Mouse (Mus musculus): ENCODE measurements around the gene Tgfbr3. TPM values are rescaled to one million over a fixed set of nuclear protein-coding genes. Genes with fewer than 3 reads are reported as not detected.

Tgfbr3 gene
- polyA plus RNA-seq, 1 experiment from 2014 or later: 4.4 TPM

DNA sequence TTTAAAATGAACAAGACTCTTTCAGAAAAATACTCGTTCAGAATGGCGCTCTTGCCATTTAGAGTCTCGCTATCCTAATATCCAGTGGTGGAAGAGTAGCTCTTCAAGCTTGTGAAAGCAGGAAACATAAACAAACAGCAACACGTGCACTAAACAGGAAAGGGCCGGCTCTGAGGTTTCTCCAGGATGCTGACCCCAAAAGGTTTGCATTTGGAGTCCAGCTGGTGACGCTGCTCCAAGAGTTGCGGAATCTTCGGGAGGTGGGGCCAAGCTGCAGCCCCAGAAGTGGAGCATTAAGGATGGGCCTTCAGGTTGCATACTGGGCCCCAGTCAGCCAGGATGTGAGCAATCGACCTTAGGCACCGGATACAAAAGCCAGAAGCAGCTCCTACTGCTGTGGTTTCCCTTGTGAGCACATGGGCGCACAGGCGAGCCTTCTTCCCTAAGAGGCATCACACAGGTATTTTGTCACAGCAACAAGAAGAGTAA, 88.5 kb downstream of the Tgfbr3 start:
- H3K4me1 ChIP-seq (ENCODE audit: insufficient read depth): peaks cover 15% of the 10 kb centered on the region
- ATAC-seq (peak; percentile 47), DNase-seq (peak; percentile 36)
- no peaks in the 10 kb centered on the region for H3K9me3 ChIP-seq (ENCODE audit: low read length)
- no peak overlapping the region for H3K27ac ChIP-seq (ENCODE audit: low read depth)
- WGBS (ENCODE audit: insufficient replicate concordance): 57% methylated on average over 12 of the region's 12 CpGs
- H3K36me3 ChIP-seq (replicated peaks; ENCODE audit: insufficient read depth, low read length): no peaks in the 10 kb centered on the region
- H3K9ac ChIP-seq (replicated peaks): no peak overlapping the region
- no peak overlapping the region for H3K4me2 ChIP-seq (ENCODE audit: low read depth, low read length)
- TF ChIP-seq CTCF (IDR thresholded peaks at IDR 0.05; ENCODE audit: low read depth) (no peak), EP300 (IDR thresholded peaks at IDR 0.05; ENCODE audit: low read depth) (no peak)
- H3K27me3 ChIP-seq (ENCODE audit: insufficient read depth, low read length): no peaks in the 10 kb centered on the region
- no peak overlapping the region for H3K4me3 ChIP-seq (ENCODE audit: low read depth, low read length)

DNA sequence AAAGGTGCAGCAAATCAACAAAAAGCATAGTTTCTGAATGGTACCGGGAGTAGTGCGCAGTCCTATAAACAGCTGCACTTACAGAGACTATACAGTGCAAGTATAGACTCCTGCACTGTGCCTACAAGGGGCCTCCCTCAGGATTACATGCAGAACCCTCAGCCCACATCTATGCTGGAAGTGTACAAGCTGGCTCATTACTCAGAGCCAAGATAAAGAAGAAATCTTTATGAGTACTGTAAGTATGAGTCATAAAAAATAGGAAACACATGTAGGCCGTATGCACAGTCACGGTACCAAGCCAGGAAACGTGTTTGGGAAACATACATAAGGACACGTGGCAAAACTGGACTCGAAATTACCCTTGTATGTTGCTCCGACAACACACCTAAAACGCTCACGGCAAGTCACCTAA, 89.2 kb downstream of the Tgfbr3 start:
- ATAC-seq (peak; percentile 59), DNase-seq (no peak)
- 64% methylated on average over 10 of the region's 10 CpGs for WGBS (ENCODE audit: insufficient replicate concordance)
- H3K27ac ChIP-seq (ENCODE audit: low read depth): no peak overlapping the region
- no peaks in the 10 kb centered on the region for H3K36me3 ChIP-seq (replicated peaks; ENCODE audit: insufficient read depth, low read length)
- H3K4me1 ChIP-seq (ENCODE audit: insufficient read depth): peaks cover 16% of the 10 kb centered on the region
- H3K9me3 ChIP-seq (ENCODE audit: low read length): no peaks in the 10 kb centered on the region
- TF ChIP-seq CTCF (IDR thresholded peaks at IDR 0.05; ENCODE audit: low read depth) (no peak), EP300 (IDR thresholded peaks at IDR 0.05; ENCODE audit: low read depth) (no peak)
- no peak overlapping the region for H3K4me3 ChIP-seq (ENCODE audit: low read depth, low read length)
- H3K4me2 ChIP-seq (ENCODE audit: low read depth, low read length): no peak overlapping the region
- no peaks in the 10 kb centered on the region for H3K27me3 ChIP-seq (ENCODE audit: insufficient read depth, low read length)
- H3K9ac ChIP-seq (replicated peaks): no peak overlapping the region

DNA sequence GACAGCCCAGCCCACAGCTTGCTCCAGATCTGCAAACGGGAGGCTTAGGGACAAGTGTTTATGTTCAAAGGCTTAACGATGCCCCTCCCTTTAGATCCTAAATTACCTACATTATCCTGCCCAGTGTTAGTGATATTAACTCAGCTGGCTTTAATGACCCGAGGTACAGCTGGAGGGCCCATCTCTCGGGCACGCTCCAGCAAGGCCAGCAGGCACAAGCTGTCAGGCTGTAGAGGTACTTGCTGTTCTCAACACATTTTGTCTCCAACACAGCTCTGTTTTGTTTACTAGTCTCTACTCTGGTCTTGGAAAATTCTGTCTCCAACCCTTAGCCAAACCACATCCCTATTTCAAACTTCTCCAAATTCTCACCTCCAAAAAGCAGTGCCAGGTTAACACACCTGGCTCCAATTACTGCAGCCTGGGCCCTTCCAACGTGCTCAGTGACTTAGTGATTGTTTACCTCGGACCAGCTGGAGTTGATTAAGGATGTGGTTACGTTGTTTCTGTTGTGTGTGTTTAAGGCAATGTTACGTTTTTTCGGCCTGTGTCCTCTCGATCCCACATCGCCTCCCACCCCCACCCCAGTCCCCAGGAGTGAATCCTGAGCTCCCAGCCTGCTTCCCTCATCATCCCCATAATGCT, 93.6 kb downstream of the Tgfbr3 start:
- H3K27ac ChIP-seq (ENCODE audit: low read depth): no peak overlapping the region
- no peak overlapping the region for H3K9ac ChIP-seq (replicated peaks)
- no peak for TF ChIP-seq CTCF (IDR thresholded peaks at IDR 0.05; ENCODE audit: low read depth)
- no peak for TF ChIP-seq EP300 (IDR thresholded peaks at IDR 0.05; ENCODE audit: low read depth)
- ATAC-seq: no peak
- 52% methylated on average over 12 of the region's 12 CpGs for WGBS (ENCODE audit: insufficient replicate concordance)
- DNase-seq: no peak
- H3K36me3 ChIP-seq (replicated peaks; ENCODE audit: insufficient read depth, low read length): no peaks in the 10 kb centered on the region
- peaks cover 5% of the 10 kb centered on the region for H3K4me1 ChIP-seq (ENCODE audit: insufficient read depth)
- no peak overlapping the region for H3K4me2 ChIP-seq (ENCODE audit: low read depth, low read length)
- H3K4me3 ChIP-seq (ENCODE audit: low read depth, low read length): no peak overlapping the region
- no peaks in the 10 kb centered on the region for H3K9me3 ChIP-seq (ENCODE audit: low read length)
- H3K27me3 ChIP-seq (ENCODE audit: insufficient read depth, low read length): no peaks in the 10 kb centered on the region

DNA sequence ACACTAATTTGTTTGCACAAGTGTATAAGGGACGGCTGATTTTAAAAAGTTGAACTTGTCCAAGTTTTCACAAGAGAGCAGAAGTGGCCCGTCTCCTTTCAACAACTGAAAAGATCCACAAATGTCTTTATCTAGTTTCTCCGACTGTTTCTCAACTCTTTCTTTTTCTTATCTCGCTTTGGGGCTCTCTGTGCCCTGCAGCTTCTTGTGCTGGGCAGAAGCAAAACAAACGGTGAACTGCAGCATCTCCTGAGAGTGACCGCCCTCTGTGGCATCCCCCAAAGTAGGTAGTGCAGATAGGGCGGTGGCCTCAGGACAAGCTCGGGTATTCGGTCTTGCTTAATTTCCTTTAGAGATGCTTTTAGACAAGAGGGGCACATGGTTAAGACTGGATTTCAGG, 96.3 kb downstream of the Tgfbr3 start:
- Histone ChIP-seq H3K9ac (replicated peaks) (no peak overlapping the region), H3K4me2 (ENCODE audit: low read depth, low read length) (no peak overlapping the region; the same call in 1 of the 2 replicates), H3K27me3 (ENCODE audit: insufficient read depth, low read length) (no peaks in the 10 kb centered on the region), H3K4me3 (ENCODE audit: low read depth, low read length) (no peak overlapping the region), H3K36me3 (replicated peaks; ENCODE audit: insufficient read depth, low read length) (no peaks in the 10 kb centered on the region), H3K27ac (ENCODE audit: low read depth) (no peak overlapping the region), H3K4me1 (ENCODE audit: insufficient read depth) (peaks cover 5% of the 10 kb centered on the region), H3K9me3 (ENCODE audit: low read length) (no peaks in the 10 kb centered on the region)
- no peak for DNase-seq
- 47% methylated on average over 9 of the region's 9 CpGs for whole genome bisulfite sequencing (ENCODE audit: insufficient replicate concordance)
- ATAC-seq: no peak
- TF ChIP-seq CTCF (IDR thresholded peaks at IDR 0.05; ENCODE audit: low read depth) (no peak), EP300 (IDR thresholded peaks at IDR 0.05; ENCODE audit: low read depth) (peak; percentile 60)

DNA sequence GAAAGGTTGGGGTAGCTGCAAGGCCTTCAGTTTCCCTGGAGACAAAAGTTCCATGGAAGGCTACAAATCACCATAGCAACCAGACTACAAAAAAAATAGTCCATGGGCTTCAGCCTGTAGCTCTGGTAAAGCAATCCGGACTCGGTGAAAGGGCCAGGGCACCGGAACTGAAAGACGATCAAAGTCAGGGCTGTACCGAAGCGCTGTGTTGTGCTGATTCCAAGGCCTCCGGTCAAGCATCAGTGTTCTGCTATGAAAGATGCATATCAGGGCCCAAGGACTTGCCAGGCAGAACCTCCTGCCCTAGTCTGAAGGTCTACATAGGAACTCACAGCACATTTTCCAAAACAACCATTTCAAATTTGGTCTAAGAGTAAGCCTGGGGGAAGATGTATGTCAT, 97.1 kb downstream of the Tgfbr3 start:
- H3K36me3 ChIP-seq (replicated peaks; ENCODE audit: insufficient read depth, low read length): no peaks in the 10 kb centered on the region
- H3K27me3 ChIP-seq (ENCODE audit: insufficient read depth, low read length): no peaks in the 10 kb centered on the region
- WGBS (ENCODE audit: insufficient replicate concordance): 88% methylated on average over 7 of the region's 7 CpGs
- H3K27ac ChIP-seq (ENCODE audit: low read depth): no peak overlapping the region
- no peak overlapping the region for H3K4me3 ChIP-seq (ENCODE audit: low read depth, low read length)
- no peak for DNase-seq
- TF ChIP-seq CTCF (IDR thresholded peaks at IDR 0.05; ENCODE audit: low read depth) (no peak), EP300 (IDR thresholded peaks at IDR 0.05; ENCODE audit: low read depth) (no peak)
- ATAC-seq: no peak
- no peaks in the 10 kb centered on the region for H3K9me3 ChIP-seq (ENCODE audit: low read length)
- H3K9ac ChIP-seq (replicated peaks): no peak overlapping the region
- H3K4me1 ChIP-seq (ENCODE audit: insufficient read depth): peaks cover 5% of the 10 kb centered on the region
- no peak overlapping the region for H3K4me2 ChIP-seq (ENCODE audit: low read depth, low read length)

DNA sequence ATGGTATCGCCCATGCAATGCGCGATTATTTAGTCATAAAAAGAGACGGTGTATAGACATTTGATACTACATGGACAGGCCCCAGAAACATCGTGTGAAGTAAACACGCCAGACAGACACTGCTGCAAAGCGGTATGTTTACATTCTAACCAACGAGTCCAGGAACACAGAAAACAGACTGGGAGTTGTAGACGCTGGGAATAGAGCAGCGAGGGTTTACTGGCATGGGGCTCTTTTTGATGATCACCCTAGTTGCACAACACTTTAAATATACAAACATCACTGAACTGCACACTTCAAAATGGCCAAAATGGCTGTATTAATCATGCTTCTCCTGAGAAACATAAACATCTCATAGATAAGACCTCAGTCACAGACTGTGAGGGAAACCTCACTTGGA, 100.9 kb downstream of the Tgfbr3 start:
- DNase-seq: no peak
- no peaks in the 10 kb centered on the region for H3K36me3 ChIP-seq (replicated peaks; ENCODE audit: insufficient read depth, low read length)
- H3K4me1 ChIP-seq (ENCODE audit: insufficient read depth): peaks cover 8% of the 10 kb centered on the region; the same call in 1 of the 2 replicates
- no peaks in the 10 kb centered on the region for H3K9me3 ChIP-seq (ENCODE audit: low read length)
- no peaks in the 10 kb centered on the region for H3K27me3 ChIP-seq (ENCODE audit: insufficient read depth, low read length)
- WGBS (ENCODE audit: insufficient replicate concordance): 72% methylated on average over 10 of the region's 10 CpGs
- TF ChIP-seq CTCF (IDR thresholded peaks at IDR 0.05; ENCODE audit: low read depth) (no peak), EP300 (IDR thresholded peaks at IDR 0.05; ENCODE audit: low read depth) (peak; percentile 44; the same call in 1 of the 2 replicates)
- peak; percentile 71 for ATAC-seq
- H3K9ac ChIP-seq (replicated peaks): no peak overlapping the region
- no peak overlapping the region for H3K4me3 ChIP-seq (ENCODE audit: low read depth, low read length)
- H3K27ac ChIP-seq (ENCODE audit: low read depth): no peak overlapping the region
- no peak overlapping the region for H3K4me2 ChIP-seq (ENCODE audit: low read depth, low read length)
